Mouse (Mus musculus): ENCODE results near the gene Zfp507. TPM values are rescaled to one million over a fixed set of nuclear protein-coding genes. Genes with fewer than 3 reads are reported as not detected.

Zfp507 gene
- polyA plus RNA-seq, 1 experiment from 2014 or later, result 5.2 TPM

DNA sequence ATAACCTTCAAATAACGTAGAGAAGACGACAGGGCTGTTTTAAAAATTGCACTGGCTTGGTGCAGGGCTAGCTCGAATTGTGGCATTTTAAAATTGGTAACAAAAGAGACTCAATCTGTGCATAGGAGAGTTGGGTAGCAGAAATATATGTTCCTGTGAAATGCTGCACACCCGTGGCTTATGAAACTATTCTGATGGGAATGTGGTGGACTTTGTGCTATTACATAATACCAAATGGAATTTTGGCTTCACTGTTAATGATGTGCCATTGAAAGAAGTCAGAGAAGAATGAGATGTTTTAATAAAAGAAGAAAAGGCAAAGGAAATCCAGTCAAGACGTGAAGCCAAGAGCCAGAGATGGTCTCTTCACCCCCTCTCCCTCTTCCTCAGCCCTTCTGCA lies 18.6 kb upstream of the Zfp507 start:
- Histone ChIP-seq H3K4me3 (ENCODE audit: low read depth, low read length) (no peak overlapping the region), H3K4me2 (ENCODE audit: low read depth, low read length) (no peak overlapping the region), H3K4me1 (ENCODE audit: control insufficient read depth, low read depth, low read length) (no peaks in the 10 kb centered on the region), H3K9me3 (replicated peaks; ENCODE audit: control insufficient read depth, low read length) (no peaks in the 10 kb centered on the region), H3K27ac (ENCODE audit: low read length) (no peak overlapping the region), H3K36me3 (ENCODE audit: control insufficient read depth, insufficient read depth) (no peaks in the 10 kb centered on the region), H3K9ac (ENCODE audit: low read depth, low read length) (no peak overlapping the region), H3K27me3 (ENCODE audit: control insufficient read depth, insufficient read depth, low read depth, low read length) (no peaks in the 10 kb centered on the region)
- 54% methylated on average over 5 of the region's 5 CpGs for WGBS (ENCODE audit: insufficient replicate concordance)
- no peak for ATAC-seq (ENCODE audit: low read depth)

DNA sequence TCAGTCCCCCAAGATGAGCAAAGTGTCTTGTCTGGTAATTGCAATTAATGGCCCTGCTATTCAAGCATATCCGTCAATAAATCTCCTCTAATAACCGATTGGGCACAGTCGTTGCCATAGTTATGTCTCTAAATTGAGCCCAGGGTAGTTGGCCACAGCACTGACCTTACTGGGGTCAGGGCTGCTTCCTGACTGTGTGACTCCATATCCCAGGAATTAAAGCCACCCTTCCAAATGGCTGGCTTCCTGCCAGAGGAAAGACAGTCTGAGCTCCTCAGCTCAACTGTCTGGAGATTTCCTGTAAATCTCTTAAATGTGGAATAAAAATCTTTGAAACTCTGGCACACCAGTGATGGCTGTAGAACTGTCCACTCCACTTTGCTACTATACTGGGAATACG lies 16.7 kb upstream of the Zfp507 start:
- H3K4me3 ChIP-seq (ENCODE audit: low read depth, low read length), result no peak overlapping the region
- H3K36me3 ChIP-seq (ENCODE audit: control insufficient read depth, insufficient read depth), result no peaks in the 10 kb centered on the region
- no peaks in the 10 kb centered on the region for H3K4me1 ChIP-seq (ENCODE audit: control insufficient read depth, low read depth, low read length)
- no peaks in the 10 kb centered on the region for H3K27me3 ChIP-seq (ENCODE audit: control insufficient read depth, insufficient read depth, low read depth, low read length)
- H3K9me3 ChIP-seq (replicated peaks; ENCODE audit: control insufficient read depth, low read length), result no peaks in the 10 kb centered on the region
- no peak for ATAC-seq (ENCODE audit: low read depth)
- H3K9ac ChIP-seq (ENCODE audit: low read depth, low read length), result no peak overlapping the region
- H3K27ac ChIP-seq (ENCODE audit: low read length), result no peak overlapping the region
- no peak overlapping the region for H3K4me2 ChIP-seq (ENCODE audit: low read depth, low read length)
- 63% methylated on average over 4 of the region's 4 CpGs for WGBS (ENCODE audit: insufficient replicate concordance)

DNA sequence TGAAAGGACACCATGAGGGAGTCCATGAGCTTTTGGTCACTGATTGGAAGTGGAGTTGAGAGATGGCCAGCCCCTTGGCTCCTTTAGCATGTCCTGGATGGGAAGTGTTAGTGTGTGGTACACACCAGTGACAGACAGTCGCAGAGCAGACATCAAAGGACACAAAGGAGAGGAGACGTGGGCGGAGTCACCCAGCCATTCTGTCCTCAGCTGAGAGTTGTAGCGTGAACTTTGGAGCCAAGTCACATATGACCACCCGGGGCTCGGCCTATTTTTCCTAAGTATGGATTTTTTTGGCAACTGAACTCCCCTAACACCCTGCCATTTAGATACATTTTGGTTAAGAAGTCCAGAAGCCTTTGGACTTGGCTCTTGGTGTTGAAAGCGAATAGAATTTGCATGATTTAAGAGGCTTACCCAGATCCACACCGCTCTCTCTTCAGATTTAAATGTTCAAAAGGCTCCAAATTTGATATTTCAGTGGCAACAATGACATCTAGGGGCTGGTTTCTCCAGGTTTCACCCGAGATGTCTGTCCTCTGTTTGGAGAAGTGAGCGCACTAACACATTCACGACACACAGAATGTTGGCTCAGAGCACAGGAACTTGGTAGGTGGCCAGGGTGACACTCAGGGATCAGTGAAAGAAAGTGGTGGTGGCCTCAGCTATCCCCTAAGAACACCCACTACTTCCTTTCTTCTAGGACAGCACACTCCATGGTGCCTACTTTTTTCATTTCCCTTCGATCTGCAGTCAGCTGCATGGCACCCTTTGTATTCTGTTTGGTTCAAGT lies 12.2 kb upstream of the Zfp507 start:
- H3K27me3 ChIP-seq (ENCODE audit: control insufficient read depth, insufficient read depth, low read depth, low read length), result no peaks in the 10 kb centered on the region
- WGBS (ENCODE audit: insufficient replicate concordance), result 60% methylated on average over 12 of the region's 12 CpGs
- no peaks in the 10 kb centered on the region for H3K4me1 ChIP-seq (ENCODE audit: control insufficient read depth, low read depth, low read length)
- no peaks in the 10 kb centered on the region for H3K9me3 ChIP-seq (replicated peaks; ENCODE audit: control insufficient read depth, low read length)
- no peak overlapping the region for H3K4me3 ChIP-seq (ENCODE audit: low read depth, low read length)
- 0 out of 2 replicates have a peak, but pooled peaks have one; percentile 13 for ATAC-seq (ENCODE audit: low read depth)
- H3K27ac ChIP-seq (ENCODE audit: low read length), result no peak overlapping the region
- H3K9ac ChIP-seq (ENCODE audit: low read depth, low read length), result no peak overlapping the region
- no peak overlapping the region for H3K4me2 ChIP-seq (ENCODE audit: low read depth, low read length)
- H3K36me3 ChIP-seq (ENCODE audit: control insufficient read depth, insufficient read depth), result no peaks in the 10 kb centered on the region

DNA sequence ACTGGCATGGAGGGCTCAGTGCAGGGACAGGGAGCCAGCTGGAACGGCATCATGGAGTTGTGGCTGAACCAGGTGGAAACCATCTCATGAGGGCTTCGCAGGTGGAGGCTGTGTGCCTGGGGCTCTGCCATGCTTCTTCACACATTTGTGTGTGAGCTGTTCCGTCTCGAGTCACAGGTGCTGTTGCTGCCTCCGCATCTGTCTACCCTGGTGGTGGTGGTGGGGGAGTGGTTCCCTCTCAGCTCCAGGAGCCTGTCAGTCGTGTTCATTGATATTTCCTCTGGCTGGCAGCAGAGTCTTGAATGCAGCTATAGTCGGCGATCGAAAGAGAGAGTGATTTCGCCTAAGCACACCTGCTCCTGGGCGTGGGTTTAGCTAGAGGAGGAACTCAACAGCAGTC lies 10.5 kb upstream of the Zfp507 start:
- no peak overlapping the region for H3K4me2 ChIP-seq (ENCODE audit: low read depth, low read length)
- no peaks in the 10 kb centered on the region for H3K27me3 ChIP-seq (ENCODE audit: control insufficient read depth, insufficient read depth, low read depth, low read length)
- H3K9ac ChIP-seq (ENCODE audit: low read depth, low read length), result no peak overlapping the region
- 60% methylated on average over 11 of the region's 11 CpGs for WGBS (ENCODE audit: insufficient replicate concordance)
- H3K27ac ChIP-seq (ENCODE audit: low read length), result no peak overlapping the region
- no peaks in the 10 kb centered on the region for H3K4me1 ChIP-seq (ENCODE audit: control insufficient read depth, low read depth, low read length)
- ATAC-seq (ENCODE audit: low read depth), result no peak
- H3K9me3 ChIP-seq (replicated peaks; ENCODE audit: control insufficient read depth, low read length), result no peaks in the 10 kb centered on the region
- H3K4me3 ChIP-seq (ENCODE audit: low read depth, low read length), result no peak overlapping the region
- H3K36me3 ChIP-seq (ENCODE audit: control insufficient read depth, insufficient read depth), result no peaks in the 10 kb centered on the region

DNA sequence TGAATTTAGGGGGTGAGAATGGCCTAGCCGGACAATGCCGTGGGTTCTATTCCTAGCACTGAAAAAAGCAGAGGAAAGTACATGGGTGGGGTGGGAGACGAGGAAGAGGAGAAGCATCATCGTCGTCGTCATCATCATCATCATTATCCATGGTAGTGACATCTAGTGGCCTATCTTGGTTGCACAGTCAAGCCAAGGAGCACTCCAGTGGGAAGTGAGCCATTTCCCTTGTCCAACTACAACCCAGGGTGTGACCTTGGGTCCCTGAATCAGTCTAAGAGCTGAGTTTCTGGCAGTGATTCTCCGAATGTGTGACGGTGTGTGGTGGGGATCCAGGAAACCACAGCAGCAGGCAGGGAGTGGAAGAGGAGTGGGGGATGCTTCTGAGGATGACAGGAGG lies 7.9 kb upstream of the Zfp507 start:
- Histone ChIP-seq H3K27ac (ENCODE audit: low read length) (no peak overlapping the region), H3K4me2 (ENCODE audit: low read depth, low read length) (no peak overlapping the region)

DNA sequence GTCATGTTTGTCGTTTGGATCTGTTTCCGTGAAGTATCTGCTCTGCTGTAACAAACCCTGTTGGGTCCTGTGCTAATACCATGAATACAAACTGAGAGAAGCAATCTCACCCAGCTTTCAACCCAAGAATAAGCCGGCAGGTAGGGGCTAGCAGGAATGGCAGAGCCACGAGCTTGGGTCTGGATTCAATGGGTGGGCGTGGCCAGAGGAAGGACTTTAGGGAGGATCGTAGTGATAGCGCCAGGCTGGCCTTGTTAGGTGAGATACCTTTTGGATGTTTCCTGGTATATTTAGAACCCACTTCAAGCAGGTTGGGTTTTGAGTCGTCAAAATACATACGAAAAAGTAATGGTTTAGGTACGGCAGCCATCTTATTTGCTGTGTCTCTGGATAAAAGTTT lies 1.4 kb upstream of the Zfp507 start:
- H3K27me3 ChIP-seq (ENCODE audit: control insufficient read depth, insufficient read depth, low read depth, low read length), result no peaks in the 10 kb centered on the region
- H3K4me3 ChIP-seq (ENCODE audit: low read depth, low read length), result no peak overlapping the region
- H3K9me3 ChIP-seq (replicated peaks; ENCODE audit: control insufficient read depth, low read length), result no peaks in the 10 kb centered on the region
- peaks cover 5% of the 10 kb centered on the region for H3K4me1 ChIP-seq (ENCODE audit: control insufficient read depth, low read depth, low read length)
- H3K27ac ChIP-seq (ENCODE audit: low read length), result no peak overlapping the region
- H3K36me3 ChIP-seq (ENCODE audit: control insufficient read depth, insufficient read depth), result peaks cover 6% of the 10 kb centered on the region
- no peak overlapping the region for H3K9ac ChIP-seq (ENCODE audit: low read depth, low read length)
- H3K4me2 ChIP-seq (ENCODE audit: low read depth, low read length), result no peak overlapping the region
- 67% methylated on average over 10 of the region's 10 CpGs for WGBS (ENCODE audit: insufficient replicate concordance)
- no peak for ATAC-seq (ENCODE audit: low read depth)

More for the DNA sequence above, 7.9 kb upstream of the Zfp507 start:
- 31% methylated on average over 8 of the region's 8 CpGs for WGBS (ENCODE audit: insufficient replicate concordance)
- Histone ChIP-seq H3K4me1 (ENCODE audit: control insufficient read depth, low read depth, low read length) (no peaks in the 10 kb centered on the region), H3K9me3 (replicated peaks; ENCODE audit: control insufficient read depth, low read length) (no peaks in the 10 kb centered on the region), H3K4me3 (ENCODE audit: low read depth, low read length) (no peak overlapping the region), H3K27me3 (ENCODE audit: control insufficient read depth, insufficient read depth, low read depth, low read length) (no peaks in the 10 kb centered on the region), H3K9ac (ENCODE audit: low read depth, low read length) (no peak overlapping the region), H3K36me3 (ENCODE audit: control insufficient read depth, insufficient read depth) (no peaks in the 10 kb centered on the region)
- ATAC-seq (ENCODE audit: low read depth), result no peak

DNA sequence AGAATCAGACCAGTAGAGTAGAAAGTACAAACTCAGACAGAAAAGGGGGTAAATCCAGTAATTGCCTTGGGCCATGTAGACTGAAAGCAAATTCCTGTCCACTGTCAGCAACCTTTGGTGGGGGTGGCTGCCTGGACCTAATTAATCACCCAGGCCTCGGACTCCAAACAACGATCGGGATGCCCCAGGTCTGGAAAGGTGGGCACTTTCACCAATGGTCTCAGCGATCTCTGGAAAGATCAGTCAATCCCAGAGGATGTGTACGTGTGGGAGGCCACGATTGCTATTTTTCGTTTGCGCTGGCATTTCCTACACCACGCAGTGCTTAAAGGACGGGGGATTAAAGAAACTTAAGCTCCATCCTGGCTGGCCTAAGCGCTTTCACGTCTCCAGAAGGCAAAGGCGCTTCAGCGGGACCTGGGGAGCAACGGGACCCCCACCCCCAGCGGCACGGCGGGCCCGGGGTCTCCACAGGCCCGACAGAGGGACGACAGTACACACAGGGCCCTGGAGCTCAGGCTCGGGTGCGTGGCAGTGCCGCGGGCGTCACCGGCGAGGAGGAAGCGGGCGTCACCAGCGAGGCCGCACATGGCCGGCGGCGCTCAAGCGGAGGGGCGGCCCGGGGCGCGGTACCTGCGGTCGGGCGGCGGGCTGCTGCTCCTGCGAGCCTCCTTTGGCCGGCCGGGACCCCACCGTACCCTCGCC lies 450 bp downstream of the Zfp507 start:
- Histone ChIP-seq H3K27ac (ENCODE audit: low read length) (peak overlapping the region; percentile 81), H3K27me3 (ENCODE audit: control insufficient read depth, insufficient read depth, low read depth, low read length) (no peaks in the 10 kb centered on the region), H3K36me3 (ENCODE audit: control insufficient read depth, insufficient read depth) (peaks cover 9% of the 10 kb centered on the region), H3K9me3 (replicated peaks; ENCODE audit: control insufficient read depth, low read length) (no peaks in the 10 kb centered on the region), H3K4me2 (ENCODE audit: low read depth, low read length) (peak overlapping the region; percentile 94), H3K9ac (ENCODE audit: low read depth, low read length) (peak overlapping the region; percentile 89), H3K4me3 (ENCODE audit: low read depth, low read length) (peak overlapping the region; percentile 86), H3K4me1 (ENCODE audit: control insufficient read depth, low read depth, low read length) (peaks cover 8% of the 10 kb centered on the region)
- WGBS (ENCODE audit: insufficient replicate concordance), result under 1% methylated on average over 48 of the region's 49 CpGs
- peak; percentile 86 for ATAC-seq (ENCODE audit: low read depth)

DNA sequence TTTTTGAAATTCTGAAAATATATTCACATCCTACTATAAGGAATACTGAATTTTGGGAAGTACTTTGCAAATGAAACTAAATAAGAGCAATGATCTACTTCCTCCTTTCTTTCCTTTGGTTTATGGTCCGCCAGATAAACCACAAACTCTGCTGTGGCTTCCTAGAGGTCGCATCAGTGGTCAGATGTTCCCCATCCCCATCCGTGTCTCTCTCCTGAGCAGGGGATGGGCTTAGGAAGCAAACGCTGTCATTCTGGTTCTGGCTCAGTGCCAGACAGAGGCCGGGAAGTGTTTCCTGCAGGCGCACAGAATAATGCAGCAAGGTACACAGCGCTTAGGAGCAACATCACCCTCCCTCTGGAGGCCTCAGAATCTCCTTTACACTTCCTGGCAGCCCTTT lies 6.7 kb downstream of the Zfp507 start:
- Histone ChIP-seq H3K4me2 (ENCODE audit: low read depth, low read length) (no peak overlapping the region), H3K4me3 (ENCODE audit: low read depth, low read length) (no peak overlapping the region), H3K4me1 (ENCODE audit: control insufficient read depth, low read depth, low read length) (peaks cover 16% of the 10 kb centered on the region), H3K27me3 (ENCODE audit: control insufficient read depth, insufficient read depth, low read depth, low read length) (no peaks in the 10 kb centered on the region), H3K27ac (ENCODE audit: low read length) (no peak overlapping the region), H3K9ac (ENCODE audit: low read depth, low read length) (no peak overlapping the region), H3K36me3 (ENCODE audit: control insufficient read depth, insufficient read depth) (peaks cover 33% of the 10 kb centered on the region), H3K9me3 (replicated peaks; ENCODE audit: control insufficient read depth, low read length) (no peaks in the 10 kb centered on the region)
- no peak for ATAC-seq (ENCODE audit: low read depth)
- WGBS (ENCODE audit: insufficient replicate concordance), result 20% methylated on average over 7 of the region's 7 CpGs

DNA sequence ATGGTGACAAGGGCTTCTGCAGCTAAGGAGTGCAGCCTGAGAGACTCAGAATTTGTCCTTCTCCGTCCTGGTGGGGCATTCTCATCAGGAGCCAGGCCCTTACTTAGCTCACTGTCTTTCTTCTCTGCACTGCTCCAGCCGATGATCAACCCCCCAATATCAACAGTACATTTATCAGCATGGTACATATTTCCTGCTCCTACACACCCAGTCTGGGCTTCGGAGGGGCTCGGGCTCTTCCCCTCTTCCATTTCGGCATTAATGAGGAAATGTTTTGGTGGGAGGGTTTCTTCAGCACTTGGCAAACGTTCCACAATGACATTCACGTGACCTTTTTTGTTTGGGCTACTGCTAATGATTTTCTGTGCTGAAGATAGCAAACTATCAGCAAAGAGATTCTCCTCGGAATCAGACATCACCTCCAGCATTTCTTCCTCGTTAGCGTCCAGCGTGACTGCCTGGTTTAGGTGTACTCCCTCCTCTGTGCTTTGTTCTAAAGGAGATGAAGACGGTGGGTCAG lies 8.6 kb downstream of the Zfp507 start:
- Histone ChIP-seq H3K4me2 (ENCODE audit: low read depth, low read length) (no peak overlapping the region), H3K4me1 (ENCODE audit: control insufficient read depth, low read depth, low read length) (peaks cover 13% of the 10 kb centered on the region), H3K36me3 (ENCODE audit: control insufficient read depth, insufficient read depth) (peaks cover 36% of the 10 kb centered on the region), H3K27me3 (ENCODE audit: control insufficient read depth, insufficient read depth, low read depth, low read length) (no peaks in the 10 kb centered on the region), H3K4me3 (ENCODE audit: low read depth, low read length) (no peak overlapping the region), H3K9ac (ENCODE audit: low read depth, low read length) (no peak overlapping the region), H3K27ac (ENCODE audit: low read length) (no peak overlapping the region), H3K9me3 (replicated peaks; ENCODE audit: control insufficient read depth, low read length) (no peaks in the 10 kb centered on the region)
- ATAC-seq (ENCODE audit: low read depth), result no peak
- WGBS (ENCODE audit: insufficient replicate concordance), result 50% methylated on average over 12 of the region's 12 CpGs

Measured in liver, embryonic 16.5 days (tissue).